Mouse (Mus musculus) CH12F3 (cell line): ENCODE measurements around the gene Hspb6.

ENCODE experiments used
- in situ Hi-C: fragments of 300-500 bp; cut with MboI; formaldehyde crosslinking; loops from 2 replicates; pipeline ENCODE4 v1.14.3; 2020; ENCODE audit warnings: low sequenced_read_pairs

Gene Hspb6

DNA sequence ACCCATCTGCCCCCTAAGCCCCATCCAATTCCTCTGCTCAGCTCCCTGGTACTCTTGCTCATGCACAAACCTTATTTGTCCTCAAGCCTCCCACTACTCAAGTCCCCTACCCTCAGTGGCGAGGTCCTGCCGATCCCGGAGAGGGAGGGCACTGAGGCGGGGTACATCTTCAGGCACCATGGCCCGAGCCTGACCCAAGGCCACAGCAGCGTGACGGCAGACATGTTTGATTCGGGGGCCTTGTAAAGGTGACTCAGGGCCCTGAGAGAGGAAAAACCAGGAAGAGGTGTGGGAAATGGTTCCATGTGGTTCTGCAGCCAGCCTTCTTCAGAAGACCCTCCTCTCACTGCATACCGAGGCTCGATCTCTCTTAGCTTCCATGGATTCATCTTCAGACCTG lies 32.4 kb downstream of the Hspb6 start:
- in situ Hi-C loops = no loop called here

DNA sequence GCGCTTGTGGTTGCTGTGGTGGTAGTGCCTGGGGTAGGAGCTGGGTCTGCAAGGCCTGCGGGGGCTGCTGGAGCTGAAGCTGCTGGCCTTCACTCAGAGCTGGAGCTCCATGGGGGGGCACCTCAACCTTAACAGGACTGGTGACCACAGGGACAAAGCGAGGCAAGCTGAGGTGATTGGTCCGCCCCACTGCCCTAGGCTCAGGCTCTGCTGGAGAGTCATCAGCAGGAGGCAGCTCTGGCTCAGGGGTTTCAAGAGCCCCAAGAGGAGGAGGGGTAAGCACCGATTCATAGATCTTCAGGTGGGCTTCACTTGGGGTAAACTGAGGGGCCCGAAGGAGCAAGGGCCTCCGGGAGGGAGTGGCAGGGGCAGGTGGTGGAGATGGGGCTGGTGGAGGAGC lies 33.2 kb downstream of the Hspb6 start:
- in situ Hi-C loops = no loop called here

DNA sequence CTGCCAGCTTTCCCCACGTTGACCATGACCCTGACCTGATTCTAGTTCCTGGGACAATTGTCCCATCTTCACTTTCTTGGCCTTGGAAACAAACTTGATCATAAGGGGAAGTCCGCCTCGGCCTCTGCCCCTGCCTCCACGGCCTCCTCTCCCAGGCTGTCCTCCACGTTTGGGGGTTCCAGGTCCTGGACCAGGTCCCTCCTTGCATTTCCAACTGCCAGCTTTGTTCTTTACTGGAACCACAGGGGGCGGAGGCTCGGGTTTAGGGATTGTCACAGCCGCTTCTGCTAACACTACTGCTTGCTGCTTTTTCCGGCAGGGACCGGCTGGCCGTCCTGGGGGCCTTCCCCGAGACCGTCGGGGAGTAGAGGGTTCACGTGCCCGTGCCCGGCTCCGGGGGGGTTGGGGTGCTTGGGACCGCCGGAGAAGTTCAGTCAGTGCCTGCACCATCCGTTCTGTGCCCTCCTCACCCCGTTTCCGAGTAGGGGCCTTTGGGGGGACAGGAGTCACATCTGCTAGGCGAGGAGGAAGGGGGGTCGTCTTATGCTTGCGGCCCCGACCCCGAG lies 34.6 kb downstream of the Hspb6 start:
- in situ Hi-C loops = no loop called here

DNA sequence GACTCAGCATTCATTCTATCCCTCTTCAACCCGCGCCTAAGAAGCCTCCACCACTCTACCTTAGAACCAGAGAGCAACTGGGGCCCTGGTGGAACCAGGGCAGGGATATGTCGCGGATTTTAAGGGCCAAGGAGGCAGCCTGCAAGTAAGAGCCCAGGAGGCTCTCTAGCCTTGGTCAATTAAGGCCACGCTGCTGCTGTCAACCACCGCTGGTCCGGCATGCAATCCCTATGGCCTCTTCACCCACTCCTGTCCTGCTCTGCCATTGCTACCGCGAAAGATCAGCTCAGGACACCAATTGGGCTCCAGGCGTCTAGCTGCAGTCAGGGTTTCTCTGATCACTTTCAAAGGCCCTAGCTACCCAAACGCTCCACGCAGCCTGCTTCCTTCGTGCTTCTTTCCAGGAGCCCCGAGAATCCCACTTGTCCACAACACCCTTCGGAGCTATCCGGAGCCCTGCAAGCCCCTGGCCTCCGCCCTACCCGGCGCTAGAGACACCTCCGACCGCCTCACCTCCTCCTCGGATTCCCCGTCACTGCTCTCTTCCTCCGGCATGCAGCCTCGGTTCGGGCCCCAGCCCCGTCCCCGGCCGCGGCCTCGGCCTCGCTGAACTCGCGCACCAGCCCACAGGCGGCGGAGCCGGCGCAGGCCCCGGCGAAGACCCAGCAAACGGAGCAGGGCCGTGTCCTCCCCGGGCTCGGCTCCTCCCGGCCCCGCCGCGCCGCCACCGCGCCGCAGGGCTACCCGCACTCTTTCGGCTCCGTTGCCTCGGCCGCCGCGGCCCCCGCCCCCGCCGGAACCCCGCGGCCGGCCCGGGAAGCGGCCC lies 36.1 kb downstream of the Hspb6 start:
- in situ Hi-C loops = no loop called here

DNA sequence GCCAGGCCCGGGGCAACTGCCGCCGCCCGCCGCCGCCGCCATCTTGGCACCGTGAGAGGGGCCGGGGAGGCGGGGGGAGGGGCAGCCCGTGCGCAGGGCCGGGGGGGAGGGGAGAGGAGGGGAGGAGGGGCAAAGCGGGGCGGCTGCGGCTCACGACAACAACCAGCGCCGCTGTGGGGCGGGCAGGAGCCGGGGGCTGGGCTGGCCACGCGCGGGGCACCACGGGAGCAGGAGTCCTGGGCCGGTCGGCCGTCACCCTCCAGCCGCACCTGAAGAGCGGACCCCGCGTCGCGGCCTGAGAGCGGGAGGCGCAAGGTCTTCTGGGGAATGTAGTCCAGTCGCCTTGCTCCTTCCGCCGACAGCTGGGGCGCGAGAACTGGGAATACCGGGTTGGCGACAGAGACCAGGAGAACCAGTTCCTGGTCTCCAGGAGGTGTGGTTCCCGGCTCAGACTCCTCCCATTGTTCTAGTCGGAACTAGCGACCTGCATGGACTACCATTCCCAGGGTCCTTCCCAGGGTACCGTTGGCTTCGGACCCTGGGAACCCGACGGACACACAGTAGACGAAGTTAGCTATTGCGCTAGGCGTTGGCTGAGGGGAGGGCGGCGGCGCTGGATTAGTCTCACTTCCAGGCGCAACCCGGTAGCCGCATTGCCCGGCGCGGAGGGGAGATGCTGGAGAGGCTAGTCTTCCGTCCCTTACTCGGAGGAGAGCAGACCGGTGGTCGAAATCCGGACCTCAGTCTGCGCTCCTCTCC lies 36.9 kb downstream of the Hspb6 start, which contains the start of gene Kmt2b:
Gene Kmt2b, minus strand, starts transcription at position 51 of the 759 bp plus-strand sequence.
- in situ Hi-C loops = no loop called here

DNA sequence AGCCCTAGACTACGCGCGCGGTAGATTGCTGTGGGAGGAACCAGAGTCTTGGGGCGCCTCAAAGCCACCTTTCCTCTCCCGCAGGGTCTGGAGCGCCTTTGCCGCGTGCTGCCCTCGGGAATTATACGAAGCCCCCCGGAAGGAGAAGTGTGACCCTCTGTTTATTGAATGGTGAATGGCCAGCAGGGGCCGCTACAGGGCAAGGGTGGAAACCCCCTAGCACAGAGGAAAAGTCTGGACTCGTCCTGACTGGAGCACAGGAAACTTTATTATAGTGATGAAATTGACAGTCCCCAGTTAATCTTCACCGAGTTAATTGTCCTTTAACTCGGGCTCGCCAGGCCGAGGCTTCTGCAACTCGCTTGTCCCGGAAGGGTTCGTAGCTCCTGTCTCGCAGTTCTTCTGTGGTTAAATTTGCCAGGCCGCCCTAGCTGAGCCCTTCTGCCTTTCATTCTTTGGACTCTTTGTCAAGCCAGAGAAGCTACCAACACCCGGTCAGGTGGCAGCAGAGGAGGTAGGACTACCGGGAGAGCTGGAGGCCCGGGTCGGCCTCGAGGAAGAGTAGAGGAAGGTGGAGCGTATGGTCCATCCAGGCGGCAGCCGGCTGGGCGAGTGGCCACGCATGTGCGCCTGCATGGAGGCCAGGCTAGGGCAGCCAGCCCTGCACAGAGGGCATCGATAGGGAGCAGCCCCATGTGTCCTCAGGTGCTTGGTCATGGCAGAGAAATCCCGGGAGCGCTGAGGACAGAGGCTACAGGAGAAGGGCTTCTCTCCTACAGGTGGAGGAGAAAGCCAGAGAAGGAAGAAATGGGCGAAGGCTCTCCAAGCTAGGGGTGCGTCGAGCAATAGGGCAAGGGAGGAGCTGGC lies 37.7 kb downstream of the Hspb6 start:
- in situ Hi-C loops = no loop called here

DNA sequence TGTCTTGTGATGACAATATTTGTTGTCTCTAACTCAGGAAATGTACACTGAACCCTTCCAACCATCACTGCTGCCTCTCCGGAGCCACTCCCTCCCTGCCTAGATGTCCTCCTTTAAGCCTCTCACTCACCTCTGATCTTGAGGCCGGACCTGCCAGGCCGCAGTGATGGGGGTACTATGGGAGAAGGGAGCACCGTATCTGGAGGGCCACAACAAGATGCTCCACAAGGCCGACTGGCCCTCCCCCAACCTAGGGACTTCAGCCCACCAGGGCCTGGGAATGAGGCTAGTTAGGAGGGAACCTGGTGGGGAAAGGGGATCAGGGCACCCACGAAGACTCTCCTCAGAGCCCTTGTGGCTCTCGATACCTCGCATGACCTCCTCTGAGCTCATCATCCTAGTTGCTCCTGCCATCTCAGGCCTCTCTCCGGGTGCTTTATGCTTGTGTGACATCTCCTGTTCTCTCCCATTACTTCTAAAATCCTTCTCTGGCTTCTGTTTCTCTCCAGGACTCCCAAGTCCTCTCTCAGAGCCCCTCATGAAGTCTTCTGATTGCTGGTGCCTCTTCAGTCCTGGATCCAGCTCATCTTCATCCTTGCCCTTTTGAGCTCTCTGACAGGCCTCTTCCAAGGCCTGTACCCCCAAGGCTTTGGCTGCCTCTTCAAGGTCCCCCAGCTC lies 39.1 kb downstream of the Hspb6 start:
- in situ Hi-C loops = no loop called here

DNA sequence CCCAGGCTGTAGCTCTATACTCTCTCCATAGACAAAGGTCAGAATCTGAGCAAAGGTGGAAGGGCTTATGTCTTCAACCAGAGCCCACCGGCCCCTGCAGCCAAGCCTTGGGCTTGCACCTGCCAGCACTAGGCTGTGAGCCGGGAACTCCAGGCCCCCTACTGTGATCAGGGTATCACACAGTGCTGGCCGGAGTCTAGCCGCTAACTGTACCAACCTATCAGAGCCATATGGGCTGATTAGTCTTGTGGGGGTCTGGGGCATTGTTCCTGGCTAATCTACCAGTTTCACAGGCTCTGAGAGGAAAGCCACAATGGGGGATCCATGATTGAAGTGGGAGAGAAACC lies 39.6 kb downstream of the Hspb6 start:
- in situ Hi-C loops = no loop called here

DNA sequence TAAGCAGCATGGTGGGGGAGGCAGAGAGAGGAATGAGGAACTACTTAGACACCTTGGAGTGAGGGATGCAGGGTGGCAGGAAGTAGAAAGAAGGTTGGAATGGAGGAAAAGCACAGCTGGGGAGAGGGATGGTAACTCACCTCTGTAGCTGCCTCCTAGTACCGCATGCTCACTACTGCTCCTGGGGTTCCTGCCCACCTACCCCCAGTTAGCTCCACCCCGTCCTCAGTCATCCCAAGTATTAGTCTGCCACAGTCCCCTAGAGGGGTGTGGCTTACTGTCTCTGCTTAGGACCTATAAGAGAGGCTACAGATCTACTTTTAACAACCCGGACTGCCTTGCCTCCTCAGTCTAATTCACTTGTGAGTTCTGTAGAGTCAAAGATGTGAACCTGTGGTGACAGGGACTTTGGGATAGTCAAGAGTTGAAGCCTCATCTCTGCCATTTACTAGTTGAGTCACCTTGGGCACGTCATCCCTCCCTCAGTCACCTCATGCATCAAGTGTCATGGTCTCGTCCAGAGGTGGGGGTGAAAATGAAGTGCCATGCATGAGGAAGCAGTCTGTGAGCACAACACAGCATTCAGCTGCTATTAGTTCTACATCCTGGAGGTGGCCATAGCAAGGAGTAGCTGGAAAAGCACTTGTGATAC lies 40.9 kb downstream of the Hspb6 start:
- in situ Hi-C loops = no loop called here

DNA sequence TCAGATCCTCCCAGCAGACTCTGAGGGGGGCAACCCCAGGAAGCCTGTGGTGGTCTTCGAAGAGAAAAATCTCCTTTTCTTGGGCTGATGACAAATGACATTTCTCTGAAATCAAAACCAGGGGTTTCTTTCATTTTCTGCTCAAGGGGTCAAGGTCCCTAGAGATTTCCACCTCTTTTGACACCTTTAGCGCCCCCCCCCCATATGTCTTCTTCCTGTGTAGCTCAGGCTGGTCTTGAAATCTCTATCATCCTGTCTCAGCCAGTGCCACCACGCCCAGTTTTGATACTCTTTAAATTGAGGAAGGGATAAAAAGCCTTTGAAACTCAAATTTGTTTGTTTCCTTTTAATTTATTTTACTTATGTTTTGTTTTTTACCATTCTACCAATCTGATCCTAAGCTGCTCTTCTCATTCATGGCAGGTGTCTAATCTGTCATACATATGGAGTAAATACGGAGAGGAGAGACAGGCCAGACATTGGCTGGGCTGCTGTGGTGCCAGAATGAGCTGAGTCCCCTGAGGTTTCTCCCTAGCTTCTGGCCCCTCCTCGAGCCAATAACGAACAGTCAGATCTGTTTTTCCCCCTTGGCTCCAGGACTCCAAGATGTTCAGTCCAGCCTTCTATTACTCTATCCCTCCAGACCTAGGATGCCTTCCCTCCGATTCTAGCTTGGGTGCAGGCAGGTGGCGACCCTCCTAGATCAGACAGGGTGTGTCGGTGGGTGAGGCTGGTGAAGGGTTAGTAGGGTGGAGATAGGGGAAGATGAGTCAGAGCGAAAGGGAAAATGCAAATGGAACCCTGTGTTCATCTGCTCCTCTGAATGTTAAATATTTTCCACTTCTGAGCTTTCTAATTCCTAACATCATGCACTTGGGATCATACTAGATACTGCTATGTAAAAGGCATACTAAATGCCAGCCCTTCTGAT lies 41.9 kb downstream of the Hspb6 start:
- in situ Hi-C loops = no loop called here

DNA sequence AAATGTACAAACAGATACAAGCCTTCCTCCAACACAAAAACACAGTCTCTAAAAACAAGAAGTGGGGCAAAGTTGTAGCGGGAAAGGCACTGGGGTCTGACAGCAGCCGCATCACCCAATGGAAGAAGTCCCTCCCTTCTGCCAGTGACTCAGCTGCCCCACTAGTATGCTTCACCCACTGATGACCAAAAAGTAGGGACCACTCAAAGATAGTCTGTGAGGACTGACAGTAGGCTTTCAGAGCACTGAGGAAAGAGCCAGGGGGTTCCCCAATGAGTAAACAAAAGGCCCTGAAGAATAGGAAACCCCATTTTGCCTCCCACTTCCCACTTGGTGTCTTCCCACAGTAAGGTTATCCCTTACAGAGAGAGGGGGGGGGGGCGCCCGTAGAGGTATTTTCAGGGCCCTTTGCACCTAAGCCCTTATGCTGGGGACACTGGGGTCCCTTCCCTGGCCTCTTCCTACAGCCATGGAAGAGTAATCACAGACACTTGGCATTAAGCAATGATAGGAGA lies 42.6 kb downstream of the Hspb6 start:
- in situ Hi-C loops = no loop called here

DNA sequence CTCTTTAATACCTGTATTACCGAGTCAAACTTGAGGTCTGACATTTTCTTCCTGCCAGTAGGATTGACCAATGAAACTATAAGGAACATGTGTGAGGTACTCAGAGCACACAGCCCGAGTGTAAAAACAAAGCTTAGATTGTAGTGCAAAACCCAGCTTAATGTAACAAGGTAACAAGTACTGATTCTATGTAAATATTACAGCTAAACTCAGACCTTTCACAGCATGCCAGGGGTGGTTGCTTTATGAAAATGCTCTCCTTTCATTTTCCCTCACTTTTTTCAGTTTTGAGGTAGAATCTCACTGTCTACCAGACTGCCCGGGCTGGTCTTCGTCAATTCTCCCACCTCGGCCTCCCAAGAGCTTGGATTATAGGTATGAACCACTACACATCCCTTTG lies 44.1 kb downstream of the Hspb6 start:
- in situ Hi-C loops = no loop called here

DNA sequence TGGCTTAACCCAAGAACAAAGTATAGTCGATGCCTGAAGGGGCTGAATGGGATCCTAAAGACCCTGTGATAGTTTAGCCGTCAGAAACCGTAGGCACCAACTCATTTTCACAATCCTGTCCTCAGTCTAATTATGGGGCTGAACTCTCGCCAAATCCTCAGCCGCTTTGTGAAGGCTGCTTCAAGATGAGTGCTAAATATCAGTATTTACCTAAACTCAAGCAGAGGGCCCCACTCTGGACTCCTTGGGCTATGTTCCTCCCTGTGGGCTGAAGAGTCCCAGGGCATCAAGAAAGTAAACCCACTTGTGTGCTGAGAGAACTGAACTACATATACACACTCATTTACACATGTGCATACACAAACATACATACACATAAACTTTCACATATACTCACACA lies 44.8 kb downstream of the Hspb6 start:
- in situ Hi-C loops = no loop called here

DNA sequence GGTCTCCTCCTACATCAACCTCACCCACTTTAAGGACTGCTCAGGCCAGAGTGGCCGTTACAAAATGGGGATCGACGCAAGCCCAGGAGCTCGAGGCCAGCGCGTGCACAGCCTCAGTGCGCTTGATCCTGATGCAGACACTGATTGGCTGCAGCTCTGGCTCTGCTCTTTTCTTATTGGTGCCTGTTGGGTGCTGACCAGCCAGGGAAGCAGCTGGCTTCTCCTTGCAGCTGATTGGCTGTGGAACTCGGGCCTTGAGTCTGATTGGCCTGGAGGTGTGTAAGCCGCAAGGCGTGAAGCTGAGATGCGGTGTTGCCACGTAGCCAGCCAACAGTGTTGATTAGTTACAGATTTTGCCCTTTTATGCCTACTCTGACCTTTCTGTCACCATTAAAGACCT lies 46.8 kb downstream of the Hspb6 start, which contains the start of gene Zbtb32:
Gene Zbtb32, minus strand, starts transcription at position 124 of the 400 bp plus-strand sequence.
- in situ Hi-C loops = no loop called here

DNA sequence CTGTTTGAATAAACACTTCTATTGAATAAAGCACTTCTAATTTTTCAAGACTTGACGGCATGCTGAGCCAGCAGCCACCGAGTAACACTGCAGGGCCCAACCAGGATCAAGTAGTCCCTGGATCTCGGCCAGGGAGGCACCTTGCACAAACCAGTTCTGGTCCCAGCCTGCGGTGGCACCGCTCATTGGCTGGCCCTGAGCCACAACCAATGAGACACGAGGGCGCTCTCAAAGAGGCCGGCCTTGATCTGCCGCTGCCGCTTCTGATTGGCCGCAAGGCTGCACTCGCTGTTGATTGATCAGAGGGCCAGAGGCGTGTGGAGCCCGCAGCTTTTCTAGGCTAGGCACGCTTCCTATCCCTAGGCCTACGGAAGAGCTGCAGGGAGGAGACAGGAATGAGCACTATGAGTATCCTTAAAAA lies 48.0 kb downstream of the Hspb6 start:
- in situ Hi-C loops = no loop called here

DNA sequence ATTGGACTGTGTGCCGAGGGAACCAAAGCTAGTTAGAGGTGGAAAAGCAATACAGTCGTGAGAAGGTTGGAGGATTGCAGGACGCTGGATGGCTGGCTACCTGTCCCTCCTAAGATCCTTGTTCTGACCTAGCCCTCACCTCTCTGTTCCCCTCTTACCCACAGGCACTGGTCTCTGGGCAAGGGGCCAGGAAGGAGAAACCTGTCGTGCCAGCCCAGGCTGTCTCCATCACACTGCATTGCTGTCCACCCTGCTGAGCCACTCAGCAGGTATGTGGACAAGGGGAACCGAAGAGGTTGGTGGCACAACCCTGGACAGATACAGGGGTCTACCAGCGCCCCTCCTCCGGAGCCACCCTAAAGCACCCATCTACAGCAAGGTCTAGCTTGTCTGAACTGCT lies 48.7 kb downstream of the Hspb6 start:
- in situ Hi-C loops = no loop called here

DNA sequence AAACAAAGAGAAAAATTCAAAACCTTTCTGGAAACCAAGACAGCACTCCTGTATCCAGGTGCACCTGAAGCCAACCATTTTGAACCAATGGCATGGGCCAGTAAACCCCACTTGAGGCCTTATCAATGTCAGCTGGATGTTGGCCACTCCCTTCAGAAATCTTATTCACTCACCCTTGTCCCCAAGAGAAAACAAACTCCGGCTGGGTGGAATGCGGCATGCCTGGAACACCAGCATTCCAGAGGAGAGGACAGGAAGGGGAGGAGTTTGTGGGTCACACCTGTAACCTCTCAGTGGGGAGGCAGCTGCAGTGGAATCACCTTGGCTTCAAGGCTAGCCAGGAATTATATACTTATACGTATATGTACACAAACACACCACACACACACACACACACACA lies 50.6 kb downstream of the Hspb6 start:
- in situ Hi-C loops = no loop called here

DNA sequence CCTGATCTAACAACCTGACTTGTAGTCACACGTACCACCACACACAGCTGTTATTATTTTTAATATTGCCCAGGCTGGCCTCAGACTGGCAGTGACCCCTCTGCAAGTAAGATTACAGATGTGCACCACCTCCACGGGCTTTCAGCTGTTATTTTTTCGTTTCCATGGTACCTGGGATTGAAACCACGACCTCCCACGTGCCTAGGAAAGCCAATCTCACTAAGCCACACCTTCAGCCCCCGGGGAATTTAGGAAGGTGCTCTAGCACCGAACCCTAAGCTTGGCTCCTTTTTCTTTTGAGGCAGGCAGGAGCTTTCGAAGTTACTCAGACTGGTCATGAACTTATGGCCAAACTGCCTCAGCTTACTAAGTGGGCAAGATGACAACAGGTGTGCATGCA lies 52.4 kb downstream of the Hspb6 start:
- in situ Hi-C loops = no loop called here

DNA sequence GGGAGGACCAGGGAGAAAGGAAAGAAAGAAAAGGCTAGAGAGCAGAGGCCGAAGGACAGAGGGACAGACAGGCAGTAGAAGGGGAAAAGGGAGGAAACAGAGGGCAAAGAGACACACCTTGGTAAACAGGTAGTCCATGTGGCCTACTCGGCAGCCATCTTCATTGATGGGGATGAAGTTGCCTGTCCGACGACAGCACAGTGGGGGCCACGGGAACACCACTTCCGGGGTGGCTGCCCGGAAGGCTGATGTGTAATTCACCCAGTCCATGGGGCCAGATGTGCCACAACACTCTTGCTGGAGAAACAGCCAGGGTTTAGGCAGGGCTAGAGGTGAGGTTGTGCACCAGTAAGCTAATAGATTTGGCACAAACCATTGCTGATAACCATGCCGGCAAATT lies 53.0 kb downstream of the Hspb6 start:
- in situ Hi-C loops = no loop called here
